Mouse (Mus musculus) CH12.LX (cell line): ENCODE data around the gene Matk.
"Not testable (repeated sequence)": the region's sequence is repeated elsewhere in the genome, so short reads cannot be mapped to it uniquely, and the experiment has no call there.

Experiments
- CHD1 ChIP-seq: IDR thresholded peaks from 2 replicates; pipeline ENCODE4 v1.6.1; 2012; ENCODE audit warnings: low read depth, low read length, improper control_type of control experiment, inconsistent platforms
- JUN ChIP-seq: IDR thresholded peaks from 2 replicates; pipeline ENCODE4 v1.6.1; 2011; ENCODE audit warnings: low read depth, mild to moderate bottlenecking, low read length, improper control_type of control experiment, moderate library complexity; ENCODE audit not compliant: insufficient read depth

GRCm38 (mm10) chr10:81217267-81217666 lies 35.5 kb upstream of the Matk start:
- TF ChIP-seq JUN, CHD1: not testable (repeated sequence)
